Mouse (Mus musculus): ENCODE measurements around the gene Letmd1. TPM values are rescaled to one million over a fixed set of nuclear protein-coding genes. Genes with fewer than 3 reads are reported as not detected.

Letmd1 gene
- polyA plus RNA-seq, 1 experiment from 2014 or later = 44.7 TPM

DNA sequence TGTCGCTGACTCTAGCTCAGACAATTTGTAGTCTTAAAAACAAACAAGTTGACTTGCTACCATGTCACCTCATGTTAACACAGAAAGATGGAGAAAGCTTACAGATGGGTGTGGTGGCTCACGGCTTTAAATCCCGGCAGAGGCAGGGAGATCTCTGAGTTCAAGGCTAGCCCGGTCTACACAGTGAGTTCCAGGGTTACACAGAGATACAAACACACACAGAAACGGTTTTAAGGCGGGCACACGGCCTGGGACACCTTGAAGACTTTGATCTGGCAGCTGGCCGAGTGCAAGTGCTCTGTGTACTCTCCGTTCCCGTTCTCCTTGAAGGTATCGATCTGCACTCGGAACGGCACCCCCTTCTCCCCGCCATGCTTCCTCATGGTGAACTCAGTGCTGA is 51.5 kb downstream of the Letmd1 start:
- 97% methylated on average over 14 of the region's 14 CpGs for WGBS
- Histone ChIP-seq H3K27ac (no peak overlapping the region), H3K27me3 (no peaks in the 10 kb centered on the region)

DNA sequence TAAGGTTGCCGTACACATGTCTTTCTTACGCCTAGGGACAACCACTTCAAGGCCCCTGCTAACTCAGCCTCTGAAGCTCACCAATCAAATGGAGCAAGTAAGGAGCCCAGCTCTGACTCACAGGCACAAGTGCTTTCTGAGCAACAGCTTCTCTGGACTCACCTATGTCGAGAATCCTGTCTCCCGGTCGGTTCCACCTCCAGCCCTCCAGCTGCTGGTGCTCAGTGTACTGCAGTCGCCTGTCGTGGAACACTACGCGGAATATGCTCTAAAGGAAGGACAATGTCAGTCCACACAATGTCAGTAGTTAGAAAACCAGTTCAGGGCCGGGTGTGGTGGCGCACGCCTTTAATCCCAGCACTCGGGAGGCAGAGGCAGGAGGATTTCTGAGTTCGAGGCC is 56.6 kb downstream of the Letmd1 start:
- ATAC-seq = no peak
- 93% methylated on average over 14 of the region's 14 CpGs for WGBS
- no peak overlapping the region for H3K4me2 ChIP-seq

More for the DNA sequence above, 51.5 kb downstream of the Letmd1 start:
- H3K4me1 ChIP-seq = no peaks in the 10 kb centered on the region
- H3K9ac ChIP-seq = no peak overlapping the region
- H3K4me3 ChIP-seq = no peak overlapping the region
- H3K9me3 ChIP-seq (replicated peaks) = no peaks in the 10 kb centered on the region
- H3K4me2 ChIP-seq = no peak overlapping the region
- no peak for ATAC-seq
- peaks cover 71% of the 10 kb centered on the region for H3K36me3 ChIP-seq (ENCODE audit: poor library complexity, severe bottlenecking)

DNA sequence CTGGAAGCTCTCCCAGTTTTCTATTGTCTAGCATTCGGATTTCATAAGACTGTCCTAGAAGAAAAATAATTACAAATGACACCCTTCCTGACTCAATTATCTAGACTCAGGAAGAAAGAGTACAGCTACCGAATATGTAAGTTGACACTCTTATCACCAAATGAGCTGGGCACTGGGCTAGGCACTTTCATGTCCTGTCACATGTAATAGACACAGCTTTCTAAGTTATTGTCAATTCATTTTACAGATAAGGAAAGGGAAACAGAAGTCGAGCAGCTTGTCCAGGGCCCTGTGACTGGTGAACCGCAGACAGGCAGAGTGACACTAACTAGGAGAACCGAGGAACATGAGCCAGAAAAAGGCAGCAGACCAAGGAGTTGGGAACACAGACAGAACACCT is 59.1 kb downstream of the Letmd1 start:
- no peak overlapping the region; the same call in 1 of the 2 replicates for H3K9ac ChIP-seq
- H3K9me3 ChIP-seq (replicated peaks) = no peaks in the 10 kb centered on the region
- peaks cover 35% of the 10 kb centered on the region for H3K36me3 ChIP-seq (ENCODE audit: poor library complexity, severe bottlenecking)
- no peak overlapping the region for H3K4me2 ChIP-seq
- no peaks in the 10 kb centered on the region for H3K4me1 ChIP-seq
- H3K27ac ChIP-seq = no peak overlapping the region
- no peak overlapping the region for H3K4me3 ChIP-seq
- 91% methylated on average over 5 of the region's 5 CpGs for WGBS
- H3K27me3 ChIP-seq = no peaks in the 10 kb centered on the region
- ATAC-seq = no peak

More for the DNA sequence above, 56.6 kb downstream of the Letmd1 start:
- Histone ChIP-seq H3K9ac (no peak overlapping the region), H3K27me3 (no peaks in the 10 kb centered on the region), H3K4me1 (no peaks in the 10 kb centered on the region), H3K4me3 (no peak overlapping the region), H3K27ac (no peak overlapping the region), H3K9me3 (replicated peaks) (no peaks in the 10 kb centered on the region), H3K36me3 (ENCODE audit: poor library complexity, severe bottlenecking) (peaks cover 50% of the 10 kb centered on the region)

Other genes starting within 250 kb of the Letmd1 start
- gene Atf1, start 241.2 kb upstream of the Letmd1 start, polyA plus RNA-seq (2015; fragmentation: Nextera tagmentation; extraction: Ambion mirVana) = 25.8 and 27.8 TPM in 2 replicates
- not detected in 2 replicates for gene Tmprss12, start 188.2 kb upstream of the Letmd1 start, polyA plus RNA-seq (2015; fragmentation: Nextera tagmentation; extraction: Ambion mirVana)
- 3.2 and 4.6 TPM in 2 replicates for gene Mettl7a1, start 164.9 kb upstream of the Letmd1 start, polyA plus RNA-seq (2015; fragmentation: Nextera tagmentation; extraction: Ambion mirVana)
- gene Mettl7a3, start 134.1 kb upstream of the Letmd1 start, polyA plus RNA-seq (2015; fragmentation: Nextera tagmentation; extraction: Ambion mirVana) = not detected in 2 replicates
- not detected in 2 replicates for gene Methig1, start 115.9 kb upstream of the Letmd1 start, polyA plus RNA-seq (2015; fragmentation: Nextera tagmentation; extraction: Ambion mirVana)
- gene Mettl7a2, start 115.8 kb upstream of the Letmd1 start, polyA plus RNA-seq (2015; fragmentation: Nextera tagmentation; extraction: Ambion mirVana) = not detected in 2 replicates
- not detected in 2 replicates for gene Higd1c, start 104.5 kb upstream of the Letmd1 start, polyA plus RNA-seq (2015; fragmentation: Nextera tagmentation; extraction: Ambion mirVana)
- gene Gm5475, start 46.9 kb upstream of the Letmd1 start, polyA plus RNA-seq (2015; fragmentation: Nextera tagmentation; extraction: Ambion mirVana) = 0.06 TPM in 1 of 2 replicates, not detected in the other
- gene Slc11a2, start 44.0 kb upstream of the Letmd1 start, polyA plus RNA-seq (2015; fragmentation: Nextera tagmentation; extraction: Ambion mirVana) = 21.3 and 22.1 TPM in 2 replicates
- gene Csrnp2, start 26.5 kb downstream of the Letmd1 start, polyA plus RNA-seq (2015; fragmentation: Nextera tagmentation; extraction: Ambion mirVana) = 34.7 and 39.2 TPM in 2 replicates
- gene Tfcp2, start 83.0 kb downstream of the Letmd1 start, polyA plus RNA-seq (2015; fragmentation: Nextera tagmentation; extraction: Ambion mirVana) = 35.2 and 38.3 TPM in 2 replicates
- 36.4 and 37.5 TPM in 2 replicates for gene Pou6f1, start 131.0 kb downstream of the Letmd1 start, polyA plus RNA-seq (2015; fragmentation: Nextera tagmentation; extraction: Ambion mirVana)
- gene Dazap2, start 146.3 kb downstream of the Letmd1 start, polyA plus RNA-seq (2015; fragmentation: Nextera tagmentation; extraction: Ambion mirVana) = 190 and 192 TPM in 2 replicates
- 1.7 and 2.1 TPM in 2 replicates for gene Smagp, start 167.9 kb downstream of the Letmd1 start, polyA plus RNA-seq (2015; fragmentation: Nextera tagmentation; extraction: Ambion mirVana)
- 1.3 and 1.7 TPM in 2 replicates for gene Bin2, start 200.5 kb downstream of the Letmd1 start, polyA plus RNA-seq (2015; fragmentation: Nextera tagmentation; extraction: Ambion mirVana)
- 0.23 and 1.2 TPM in 2 replicates for gene Cela1, start 218.9 kb downstream of the Letmd1 start, polyA plus RNA-seq (2015; fragmentation: Nextera tagmentation; extraction: Ambion mirVana)

All from forebrain, embryonic 13.5 days (tissue).